Mouse (Mus musculus) heart, adult 9 months (tissue): ENCODE data around the gene Eif2ak1.
"Not testable (repeated sequence)": the region's sequence is repeated elsewhere in the genome, so short reads cannot be mapped to it uniquely, and the experiment has no call there.

Experiments used
- DNase-seq, 2 experiments: peaks; one replicate each; pipeline ENCODE4 v3.0.0; 2022; ENCODE audit warnings: low spot score in 2 of 2

Eif2ak1 gene

GRCm38 (mm10) chr5:143817116-143817930 lies at the start of gene Eif2ak1:
Gene Eif2ak1, plus strand, starts transcription at chr5:143817788.
- DNase-seq: peak; percentile 92 to 93

- DNase-seq: no peak
These were observed 35.6 kb upstream of the Eif2ak1 start for GRCm38 (mm10) chr5:143781951-143782350.

GRCm38 (mm10) chr5:143785391-143785790 lies 32.2 kb upstream of the Eif2ak1 start:
- DNase-seq: no peak

- DNase-seq: not testable (repeated sequence)
These were observed 16.4 kb upstream of the Eif2ak1 start for GRCm38 (mm10) chr5:143801216-143801615.

- no peak for DNase-seq
These were observed 13.4 kb upstream of the Eif2ak1 start for GRCm38 (mm10) chr5:143804056-143804765.

GRCm38 (mm10) chr5:143807268-143807667 lies 10.3 kb upstream of the Eif2ak1 start:
- no peak for DNase-seq

- DNase-seq: no peak
These were observed 8.0 kb upstream of the Eif2ak1 start for GRCm38 (mm10) chr5:143809421-143810090.

- DNase-seq: no peak
These were observed 5.9 kb upstream of the Eif2ak1 start for GRCm38 (mm10) chr5:143811653-143812052.

- DNase-seq: no peak
These were observed 3.0 kb upstream of the Eif2ak1 start for GRCm38 (mm10) chr5:143814626-143815025.

- DNase-seq: no peak
These were observed 333 bp downstream of the Eif2ak1 start for GRCm38 (mm10) chr5:143817931-143818311.

GRCm38 (mm10) chr5:143818461-143818860 lies 873 bp downstream of the Eif2ak1 start:
- DNase-seq: no peak

GRCm38 (mm10) chr5:143818949-143819348 lies 1.4 kb downstream of the Eif2ak1 start:
- DNase-seq: no peak

- DNase-seq: no peak
These were observed 2.5 kb downstream of the Eif2ak1 start for GRCm38 (mm10) chr5:143819906-143820660.

GRCm38 (mm10) chr5:143820820-143821219 lies 3.2 kb downstream of the Eif2ak1 start:
- DNase-seq: no peak

GRCm38 (mm10) chr5:143871547-143872169 lies 54.1 kb downstream of the Eif2ak1 start:
- no peak for DNase-seq

- no peak for DNase-seq
These were observed 57.0 kb downstream of the Eif2ak1 start for GRCm38 (mm10) chr5:143874571-143874970.

- DNase-seq: no peak
These were observed 67.7 kb downstream of the Eif2ak1 start for GRCm38 (mm10) chr5:143885274-143885673.

- DNase-seq: no peak
These were observed 73.2 kb downstream of the Eif2ak1 start for GRCm38 (mm10) chr5:143890741-143891140.

- DNase-seq: no peak
These were observed 74.8 kb downstream of the Eif2ak1 start for GRCm38 (mm10) chr5:143892255-143892886.

GRCm38 (mm10) chr5:143893396-143893795 lies 75.8 kb downstream of the Eif2ak1 start:
- no peak for DNase-seq
